Mouse (Mus musculus): Measurements from ENCODE around the gene Zdhhc1. TPM values are rescaled to one million over a fixed set of nuclear protein-coding genes. Genes with fewer than 3 reads are reported as not detected.

Zdhhc1 gene
- polyA plus RNA-seq, 1 experiment from 2014 or later, result 38.4 TPM

DNA sequence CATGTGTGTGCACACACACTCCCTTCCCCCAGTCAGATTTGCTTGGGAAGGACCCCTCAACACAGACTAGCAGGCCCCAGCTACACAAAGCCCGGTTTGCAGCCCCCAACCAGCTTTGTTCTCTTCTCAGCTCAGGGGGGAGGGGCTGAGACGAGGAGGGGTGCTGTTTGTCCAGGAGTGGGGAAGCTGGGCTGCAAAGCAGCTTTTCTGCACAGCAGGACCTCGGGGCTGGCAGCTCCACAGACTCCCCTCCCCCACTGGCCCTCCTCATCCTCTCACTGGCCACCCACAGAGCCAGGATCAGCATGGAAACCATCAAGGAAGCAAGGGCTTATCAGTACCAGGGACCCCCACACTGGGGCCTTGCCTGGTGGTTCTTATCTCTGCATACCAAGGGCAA is 24.4 kb upstream of the Zdhhc1 start:
- WGBS, result 0% methylated on average over 3 of the region's 3 CpGs
- no peak for ATAC-seq
- H3K36me3 ChIP-seq (ENCODE audit: control insufficient read depth, insufficient read depth, low read length), result peaks cover 17% of the 10 kb centered on the region
- H3K9ac ChIP-seq (ENCODE audit: low read depth, low read length), result no peak overlapping the region
- H3K4me3 ChIP-seq (ENCODE audit: low read depth, low read length), result no peak overlapping the region
- H3K9me3 ChIP-seq (replicated peaks; ENCODE audit: control insufficient read depth, low read length, poor library complexity, severe bottlenecking), result no peaks in the 10 kb centered on the region
- H3K4me2 ChIP-seq (ENCODE audit: low read length), result no peak overlapping the region
- H3K27ac ChIP-seq (ENCODE audit: low read length), result no peak overlapping the region
- H3K4me1 ChIP-seq (ENCODE audit: control insufficient read depth, insufficient read depth, low read length), result peaks cover 31% of the 10 kb centered on the region
- no peaks in the 10 kb centered on the region; the same call in 1 of the 2 replicates for H3K27me3 ChIP-seq (ENCODE audit: control insufficient read depth, insufficient read depth, low read depth, low read length)

DNA sequence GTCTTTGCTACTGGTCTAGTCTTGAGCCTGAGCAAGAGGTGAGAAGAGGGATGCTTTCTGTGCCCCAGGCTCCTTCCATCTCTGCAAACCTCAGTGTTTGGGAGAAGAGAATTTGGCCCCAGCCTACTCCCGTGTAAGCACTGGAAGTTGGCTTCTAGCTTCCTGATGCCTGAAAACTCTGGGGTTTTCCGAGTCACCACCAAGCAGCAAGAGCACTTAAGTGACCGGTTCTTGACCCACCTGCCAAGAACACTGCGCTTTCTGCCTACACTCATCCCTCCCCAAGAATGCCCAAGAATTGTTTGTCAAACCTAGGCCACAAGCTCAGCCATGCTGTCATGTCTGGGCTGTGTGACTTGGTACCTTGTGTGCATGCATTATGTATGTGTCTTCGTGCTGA is 23.8 kb upstream of the Zdhhc1 start:
- H3K9me3 ChIP-seq (replicated peaks; ENCODE audit: control insufficient read depth, low read length, poor library complexity, severe bottlenecking), result no peaks in the 10 kb centered on the region
- H3K4me1 ChIP-seq (ENCODE audit: control insufficient read depth, insufficient read depth, low read length), result peaks cover 32% of the 10 kb centered on the region
- peaks cover 17% of the 10 kb centered on the region for H3K36me3 ChIP-seq (ENCODE audit: control insufficient read depth, insufficient read depth, low read length)
- H3K27ac ChIP-seq (ENCODE audit: low read length), result no peak overlapping the region
- no peak overlapping the region for H3K4me2 ChIP-seq (ENCODE audit: low read length)
- no peak for ATAC-seq
- H3K4me3 ChIP-seq (ENCODE audit: low read depth, low read length), result no peak overlapping the region
- no peaks in the 10 kb centered on the region; the same call in 1 of the 2 replicates for H3K27me3 ChIP-seq (ENCODE audit: control insufficient read depth, insufficient read depth, low read depth, low read length)
- H3K9ac ChIP-seq (ENCODE audit: low read depth, low read length), result no peak overlapping the region
- WGBS, result 14% methylated on average over 5 of the region's 5 CpGs

DNA sequence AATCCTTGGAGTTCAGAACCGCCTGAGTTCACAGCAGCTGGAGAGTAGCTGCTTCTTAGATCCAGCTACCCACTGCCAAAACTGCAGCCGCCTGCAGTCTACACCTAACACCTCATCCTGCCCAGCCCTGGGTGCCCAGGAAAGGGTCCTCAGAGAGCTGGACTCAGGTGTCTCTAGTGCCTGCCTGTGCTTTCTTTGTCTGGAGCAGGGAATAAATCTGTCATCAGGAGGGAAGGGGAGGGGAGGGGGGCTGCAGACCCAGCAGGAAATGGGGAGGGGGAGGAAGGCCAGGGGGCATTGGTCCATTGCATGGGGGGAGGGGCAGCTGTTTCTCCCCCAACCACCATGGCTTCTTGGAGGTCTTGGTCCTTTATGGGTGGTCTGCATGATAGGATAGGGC is 22.9 kb upstream of the Zdhhc1 start:
- Histone ChIP-seq H3K9me3 (replicated peaks; ENCODE audit: control insufficient read depth, low read length, poor library complexity, severe bottlenecking) (no peaks in the 10 kb centered on the region), H3K4me3 (ENCODE audit: low read depth, low read length) (0 out of 2 replicates have a peak overlapping the region, but pooled peaks have one; percentile 55), H3K4me2 (ENCODE audit: low read length) (peak overlapping the region; percentile 96), H3K4me1 (ENCODE audit: control insufficient read depth, insufficient read depth, low read length) (peaks cover 32% of the 10 kb centered on the region), H3K27me3 (ENCODE audit: control insufficient read depth, insufficient read depth, low read depth, low read length) (no peaks in the 10 kb centered on the region; the same call in 1 of the 2 replicates), H3K27ac (ENCODE audit: low read length) (no peak overlapping the region), H3K36me3 (ENCODE audit: control insufficient read depth, insufficient read depth, low read length) (peaks cover 10% of the 10 kb centered on the region), H3K9ac (ENCODE audit: low read depth, low read length) (no peak overlapping the region; the same call in 1 of the 2 replicates)
- 5% methylated on average over 2 of the region's 2 CpGs for WGBS
- no peak for ATAC-seq

- ATAC-seq, result peak; percentile 69
- H3K36me3 ChIP-seq (ENCODE audit: control insufficient read depth, insufficient read depth, low read length), result peaks cover 8% of the 10 kb centered on the region; the same call in 1 of the 2 replicates
- peak within 1 kb of the TSS; percentile 55 for H3K4me3 ChIP-seq (ENCODE audit: low read depth, low read length)
- WGBS, result under 1% methylated on average over 66 of the region's 68 CpGs
- H3K9me3 ChIP-seq (replicated peaks; ENCODE audit: control insufficient read depth, low read length, poor library complexity, severe bottlenecking), result no peaks in the 10 kb centered on the region
- peaks cover 32% of the 10 kb centered on the region for H3K4me1 ChIP-seq (ENCODE audit: control insufficient read depth, insufficient read depth, low read length)
- H3K4me2 ChIP-seq (ENCODE audit: low read length), result peak within 1 kb of the TSS; percentile 96
- peak within 1 kb of the TSS; percentile 32; the same call in 1 of the 2 replicates for H3K27ac ChIP-seq (ENCODE audit: low read length)
- no peaks in the 10 kb centered on the region; the same call in 1 of the 2 replicates for H3K27me3 ChIP-seq (ENCODE audit: control insufficient read depth, insufficient read depth, low read depth, low read length)
- peak within 1 kb of the TSS; percentile 70 for H3K9ac ChIP-seq (ENCODE audit: low read depth, low read length)
Observed at GRCm38 (mm10) chr8:105518436-105519313, 22.0 kb upstream of the Zdhhc1 start, which contains the start of gene Hsd11b2. Gene Hsd11b2, plus strand, starts transcription at chr8:105518755.

- Histone ChIP-seq H3K36me3 (ENCODE audit: control insufficient read depth, insufficient read depth, low read length) (peaks cover 4% of the 10 kb centered on the region; the same call in 1 of the 2 replicates), H3K9ac (ENCODE audit: low read depth, low read length) (no peak overlapping the region), H3K4me2 (ENCODE audit: low read length) (no peak overlapping the region), H3K9me3 (replicated peaks; ENCODE audit: control insufficient read depth, low read length, poor library complexity, severe bottlenecking) (no peaks in the 10 kb centered on the region), H3K4me3 (ENCODE audit: low read depth, low read length) (no peak overlapping the region), H3K4me1 (ENCODE audit: control insufficient read depth, insufficient read depth, low read length) (peaks cover 32% of the 10 kb centered on the region), H3K27me3 (ENCODE audit: control insufficient read depth, insufficient read depth, low read depth, low read length) (no peaks in the 10 kb centered on the region; the same call in 1 of the 2 replicates), H3K27ac (ENCODE audit: low read length) (no peak overlapping the region)
- 45% methylated on average over 8 of the region's 8 CpGs for WGBS
- no peak for ATAC-seq
Observed at GRCm38 (mm10) chr8:105517346-105517745, 20.6 kb upstream of the Zdhhc1 start.

DNA sequence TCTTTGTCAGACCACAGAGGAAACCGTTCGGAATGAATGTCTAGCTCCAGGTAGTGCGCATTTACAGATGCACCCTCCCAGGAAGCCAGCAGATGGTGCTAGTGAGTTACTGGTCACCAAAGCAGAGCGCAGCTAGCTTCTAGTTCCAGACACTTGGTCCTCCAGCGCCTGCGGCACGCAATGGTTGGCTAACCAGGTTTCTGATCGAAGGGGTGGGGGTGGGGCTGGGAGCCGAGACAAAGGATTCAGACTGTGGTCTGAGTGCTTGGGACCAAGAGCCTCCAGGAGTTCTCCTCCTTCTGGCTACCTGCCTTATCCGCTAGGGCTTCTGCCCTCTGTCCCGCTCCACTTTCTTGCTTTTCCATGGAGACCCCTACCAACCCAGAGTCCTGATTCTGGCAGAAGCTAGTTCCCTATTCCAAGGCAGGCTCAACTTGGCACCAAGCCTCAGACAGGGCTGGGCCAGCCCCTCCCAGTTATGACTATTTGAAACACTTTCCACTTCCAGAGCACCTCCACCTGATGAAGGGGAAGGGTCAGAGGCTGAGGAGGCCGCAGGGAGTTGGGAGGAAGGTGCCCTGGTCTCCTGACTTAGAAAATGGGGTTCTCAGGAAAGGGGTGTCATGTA is 19.4 kb upstream of the Zdhhc1 start:
- ATAC-seq, result peak; percentile 18; the same call in 1 of the 2 replicates
- H3K27ac ChIP-seq (ENCODE audit: low read length), result no peak overlapping the region
- H3K4me2 ChIP-seq (ENCODE audit: low read length), result peak overlapping the region; percentile 48
- H3K9ac ChIP-seq (ENCODE audit: low read depth, low read length), result no peak overlapping the region
- no peaks in the 10 kb centered on the region for H3K36me3 ChIP-seq (ENCODE audit: control insufficient read depth, insufficient read depth, low read length)
- WGBS, result 10% methylated on average over 12 of the region's 12 CpGs
- H3K27me3 ChIP-seq (ENCODE audit: control insufficient read depth, insufficient read depth, low read depth, low read length), result no peaks in the 10 kb centered on the region; the same call in 1 of the 2 replicates
- H3K9me3 ChIP-seq (replicated peaks; ENCODE audit: control insufficient read depth, low read length, poor library complexity, severe bottlenecking), result no peaks in the 10 kb centered on the region
- H3K4me3 ChIP-seq (ENCODE audit: low read depth, low read length), result no peak overlapping the region
- peaks cover 32% of the 10 kb centered on the region for H3K4me1 ChIP-seq (ENCODE audit: control insufficient read depth, insufficient read depth, low read length)

DNA sequence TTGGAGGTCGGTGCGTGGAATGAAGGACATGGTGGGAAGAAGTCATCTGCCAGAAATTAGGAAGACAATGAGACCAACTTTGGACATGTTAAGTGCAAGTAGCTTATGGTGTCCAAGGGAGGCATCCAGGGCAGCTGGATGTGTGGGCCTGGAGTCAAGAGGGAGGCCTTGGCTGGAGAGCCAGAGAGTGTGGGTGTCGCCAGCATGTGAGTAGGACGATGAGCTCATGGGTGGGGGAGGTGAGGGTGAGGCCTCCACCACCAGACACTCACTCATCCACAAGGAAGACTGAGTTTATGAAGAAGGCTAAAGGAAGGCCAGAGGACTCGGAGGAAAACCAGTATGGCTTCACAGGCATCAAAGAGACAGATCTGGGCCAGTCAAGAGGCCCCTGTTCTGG is 18.0 kb upstream of the Zdhhc1 start:
- H3K27me3 ChIP-seq (ENCODE audit: control insufficient read depth, insufficient read depth, low read depth, low read length), result no peaks in the 10 kb centered on the region; the same call in 1 of the 2 replicates
- no peak overlapping the region for H3K9ac ChIP-seq (ENCODE audit: low read depth, low read length)
- no peaks in the 10 kb centered on the region for H3K36me3 ChIP-seq (ENCODE audit: control insufficient read depth, insufficient read depth, low read length)
- ATAC-seq, result no peak
- H3K4me1 ChIP-seq (ENCODE audit: control insufficient read depth, insufficient read depth, low read length), result peaks cover 22% of the 10 kb centered on the region
- no peak overlapping the region for H3K27ac ChIP-seq (ENCODE audit: low read length)
- H3K4me3 ChIP-seq (ENCODE audit: low read depth, low read length), result no peak overlapping the region
- 76% methylated on average over 5 of the region's 5 CpGs for WGBS
- H3K9me3 ChIP-seq (replicated peaks; ENCODE audit: control insufficient read depth, low read length, poor library complexity, severe bottlenecking), result no peaks in the 10 kb centered on the region
- no peak overlapping the region for H3K4me2 ChIP-seq (ENCODE audit: low read length)

DNA sequence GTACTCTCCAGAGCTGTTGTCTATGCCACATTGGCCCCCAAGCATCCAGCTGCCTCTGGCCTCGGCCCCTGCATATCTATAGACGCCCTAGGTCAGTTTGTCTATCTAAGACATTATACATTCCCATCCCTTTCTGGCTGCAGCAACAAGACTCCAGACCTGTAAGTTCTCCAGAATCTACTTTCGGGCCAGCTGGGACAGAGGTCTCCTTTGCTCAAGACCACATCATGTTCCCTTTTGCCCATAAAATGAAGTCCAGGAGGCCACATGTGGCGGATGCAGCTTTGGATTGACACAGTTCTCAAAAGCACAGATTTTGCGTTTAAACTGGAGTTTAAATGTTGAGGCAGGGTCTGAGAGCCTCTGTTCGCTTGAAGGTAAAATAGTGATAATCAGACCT is 17.5 kb upstream of the Zdhhc1 start:
- 91% methylated on average over 6 of the region's 6 CpGs for WGBS
- H3K4me1 ChIP-seq (ENCODE audit: control insufficient read depth, insufficient read depth, low read length), result peaks cover 18% of the 10 kb centered on the region
- H3K27ac ChIP-seq (ENCODE audit: low read length), result no peak overlapping the region
- no peak overlapping the region for H3K4me2 ChIP-seq (ENCODE audit: low read length)
- no peak overlapping the region for H3K9ac ChIP-seq (ENCODE audit: low read depth, low read length)
- no peak overlapping the region for H3K4me3 ChIP-seq (ENCODE audit: low read depth, low read length)
- H3K27me3 ChIP-seq (ENCODE audit: control insufficient read depth, insufficient read depth, low read depth, low read length), result no peaks in the 10 kb centered on the region; the same call in 1 of the 2 replicates
- H3K9me3 ChIP-seq (replicated peaks; ENCODE audit: control insufficient read depth, low read length, poor library complexity, severe bottlenecking), result no peaks in the 10 kb centered on the region
- H3K36me3 ChIP-seq (ENCODE audit: control insufficient read depth, insufficient read depth, low read length), result no peaks in the 10 kb centered on the region
- no peak for ATAC-seq

Data from midbrain, embryonic 16.5 days (tissue).